ENCODE assay signal across 12 mouse cellular contexts in genomic region chr5:111595438-111595837, GRCm38 (mm10).
DNase-seq lines count a peak whose midpoint lies in the region; ATAC-seq and TF ChIP-seq lines count a peak whose summit lies in the region.
"Had no signal": no experiment of that assay in that cellular context is flagged by ENCODE, and none has a peak within 500 bp of the region (broad histone marks: within the 10 kb centered on the region; RNA-seq: fewer than 3 reads in every experiment).

No protein-coding gene starts in this region.

- H3K36me3 ChIP-seq in megakaryocyte, embryonic 14.5 days (replicated peaks; ENCODE audit: low read length) = no peaks in the 10 kb centered on the region
- no peaks in the 10 kb centered on the region for H3K36me3 ChIP-seq in forebrain, embryonic 16.5 days (ENCODE audit: control insufficient read depth, insufficient read depth)
- H3K36me3 ChIP-seq in thymus, adult 2 months (ENCODE audit: control insufficient read depth, insufficient read depth, low read length) = no peaks in the 10 kb centered on the region

- H3K9ac ChIP-seq in forebrain, embryonic 16.5 days (replicated peaks; ENCODE audit: low read depth, low read length) = 0 out of 2 replicates have a peak overlapping the region, but pooled peaks have one; percentile 12

- DNase-seq in spleen, adult 18-20 months = no peak
- no peak for DNase-seq in thymus, adult 2 months
- no peak for DNase-seq in MN1 (ENCODE audit: low spot score)
- no peak for DNase-seq in cerebellum, adult 18-20 months
- DNase-seq: adrenal gland, postnatal 14 days; cerebellum, adult 8-10 months; heart, adult 2 months; kidney, postnatal 4 days had no signal

- 0 out of 2 replicates have a peak, but pooled peaks cover 4% of the 10 kb centered on the region for H3K9me3 ChIP-seq in megakaryocyte, embryonic 14.5 days
- H3K9me3 ChIP-seq in forebrain, embryonic 16.5 days (ENCODE audit: control insufficient read depth, low read length) = no peaks in the 10 kb centered on the region

- H3K4me3 ChIP-seq in megakaryocyte, embryonic 14.5 days (replicated peaks) = peak overlapping the region; percentile 46
- H3K4me3 ChIP-seq in forebrain, embryonic 16.5 days (replicated peaks; ENCODE audit: low read length) = no peak overlapping the region
- H3K4me3 ChIP-seq in thymus, adult 2 months (ENCODE audit: control insufficient read depth, insufficient read depth, low read length) = no peak overlapping the region
- H3K4me3 ChIP-seq: heart, adult 2 months had no signal

- WGBS in forebrain, embryonic 16.5 days = 2% methylated on average over 12 of the region's 12 CpGs
- 96% methylated on average over 12 of the region's 12 CpGs for WGBS in thymus, adult 2 months

- no peak for ATAC-seq in megakaryocyte, adult 5-6 weeks (ENCODE audit: poor library complexity, severe bottlenecking)
- ATAC-seq in forebrain, embryonic 16.5 days = peak; percentile 91
- ATAC-seq in megakaryocyte progenitor cell, adult 5-6 weeks (replicated peaks; ENCODE audit: poor library complexity) = peak; percentile 47; the same call in 1 of the 2 replicates

- no peak for TF ChIP-seq POLR2A in thymus, adult 2 months (IDR thresholded peaks at IDR 0.05; ENCODE audit: control insufficient read depth, extremely low read depth, insufficient read depth, low read length, poor library complexity)

- H3K27me3 ChIP-seq in megakaryocyte, embryonic 14.5 days (replicated peaks) = peaks cover 24% of the 10 kb centered on the region
- no peaks in the 10 kb centered on the region for H3K27me3 ChIP-seq in forebrain, embryonic 16.5 days (replicated peaks; ENCODE audit: control insufficient read depth, insufficient read depth, low read length)
- no peaks in the 10 kb centered on the region for H3K27me3 ChIP-seq in thymus, adult 2 months (ENCODE audit: control insufficient read depth, insufficient read depth, low read length)

- peaks cover 81% of the 10 kb centered on the region for H3K4me1 ChIP-seq in megakaryocyte, embryonic 14.5 days
- H3K4me1 ChIP-seq in forebrain, embryonic 16.5 days (replicated peaks; ENCODE audit: control insufficient read depth, insufficient read depth, low read length) = peaks cover 52% of the 10 kb centered on the region
- H3K4me1 ChIP-seq in thymus, adult 2 months (replicated peaks; ENCODE audit: control insufficient read depth, insufficient read depth, low read length) = peaks cover 9% of the 10 kb centered on the region

- H3K4me2 ChIP-seq in forebrain, embryonic 16.5 days (ENCODE audit: low read length) = no peak overlapping the region

- TF ChIP-seq CTCF in thymus, adult 2 months (IDR thresholded peaks at IDR 0.05; ENCODE audit: borderline replicate concordance, control insufficient read depth, extremely low read depth, insufficient read depth, low read length, poor library complexity) = no peak

- H3K27ac ChIP-seq in forebrain, embryonic 16.5 days (ENCODE audit: low read length) = peak overlapping the region; percentile 80
- H3K27ac ChIP-seq in thymus, adult 2 months (ENCODE audit: control insufficient read depth, insufficient read depth, low read length) = no peak overlapping the region
- H3K27ac ChIP-seq: heart, adult 2 months had no signal
